8 mouse cellular contexts compared by ENCODE assay signal in the genomic region with DNA sequence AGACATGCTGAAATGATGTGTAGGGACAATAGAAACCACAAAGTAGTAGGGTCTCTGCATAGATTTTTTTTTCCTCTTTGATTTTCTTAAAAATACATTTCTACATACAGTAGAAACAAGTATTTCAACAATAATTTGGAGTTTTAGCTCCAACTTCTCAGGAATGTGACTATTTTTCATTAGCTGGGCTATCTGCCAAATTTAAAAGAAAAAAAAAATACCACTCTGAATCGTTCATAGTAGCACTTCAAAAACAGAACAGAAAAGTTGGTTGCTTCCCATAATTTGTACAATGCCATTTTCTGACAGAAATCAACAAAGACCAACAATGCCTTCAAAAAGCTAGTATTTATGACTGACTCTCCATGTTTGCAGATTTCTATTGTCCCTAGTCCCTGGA. TPM values are rescaled to one million over a fixed set of nuclear protein-coding genes. Genes with fewer than 3 reads are reported as not detected.
DNase-seq lines count a peak whose midpoint lies in the region; ATAC-seq and TF ChIP-seq lines count a peak whose summit lies in the region.

No protein-coding gene starts in this region.

- no peak for TF ChIP-seq CTCF in CH12.LX (conservative IDR thresholded peaks at IDR 0.05 in 1 of 2, IDR thresholded peaks at IDR 0.05 in 1 of 2; ENCODE audit: low read depth in 2 of 2, low read length in 2 of 2)

- H3K9ac ChIP-seq in CH12.LX (ENCODE audit: insufficient read depth, low read depth): peak overlapping the region; percentile 97
- peak overlapping the region; percentile 38 for H3K9ac ChIP-seq in forebrain, embryonic 15.5 days (replicated peaks)
- 0 out of 2 replicates have a peak overlapping the region, but pooled peaks have one; percentile 27 for H3K9ac ChIP-seq in liver, embryonic 15.5 days

- H3K4me2 ChIP-seq in CH12.LX (ENCODE audit: insufficient read depth, low read depth, poor library complexity, severe bottlenecking): peak overlapping the region; percentile 100
- peak overlapping the region; percentile 83 for H3K4me2 ChIP-seq in forebrain, embryonic 15.5 days (replicated peaks)
- peak overlapping the region; percentile 91 for H3K4me2 ChIP-seq in liver, embryonic 15.5 days

- TF ChIP-seq POLR2A in CH12.LX (IDR thresholded peaks at IDR 0.05; ENCODE audit: low read depth, low read length): no peak

- 36% methylated on average over 1 of the region's 1 CpGs for WGBS in heart, embryonic 10.5 days
- 4% methylated on average over 1 of the region's 1 CpGs for WGBS in forebrain, embryonic 15.5 days
- 21% methylated on average over 1 of the region's 1 CpGs for WGBS in liver, embryonic 15.5 days (ENCODE audit: insufficient replicate concordance)

- no peak for TF ChIP-seq RAD21 in CH12.LX (IDR thresholded peaks at IDR 0.05; ENCODE audit: low read depth, low read length)

- no peaks in the 10 kb centered on the region for H3K9me3 ChIP-seq in heart, embryonic 10.5 days
- no peaks in the 10 kb centered on the region for H3K9me3 ChIP-seq in CH12.LX (replicated peaks; ENCODE audit: low read length)
- H3K9me3 ChIP-seq in forebrain, embryonic 15.5 days: no peaks in the 10 kb centered on the region
- no peaks in the 10 kb centered on the region for H3K9me3 ChIP-seq in liver, embryonic 15.5 days (replicated peaks)

- H3K27ac ChIP-seq in heart, embryonic 10.5 days: peak overlapping the region; percentile 94
- no peak overlapping the region for H3K27ac ChIP-seq in CH12.LX (ENCODE audit: insufficient read depth, low read depth)
- peak overlapping the region; percentile 49; the same call in 1 of the 2 replicates for H3K27ac ChIP-seq in forebrain, embryonic 15.5 days (replicated peaks)
- 0 out of 2 replicates have a peak overlapping the region, but pooled peaks have one; percentile 24 for H3K27ac ChIP-seq in liver, embryonic 15.5 days (replicated peaks)

- H3K36me3 ChIP-seq in heart, embryonic 10.5 days: peaks cover 27% of the 10 kb centered on the region
- H3K36me3 ChIP-seq in CH12.LX (replicated peaks in 1 of 2; ENCODE audit: control insufficient read depth in 1 of 2, insufficient read depth in 1 of 2, low read length in 1 of 2): peaks cover 13 to 63% of the 10 kb centered on the region in 2 experiments
- H3K36me3 ChIP-seq in forebrain, embryonic 15.5 days: peaks cover 8% of the 10 kb centered on the region
- H3K36me3 ChIP-seq in liver, embryonic 15.5 days (replicated peaks): peaks cover 35% of the 10 kb centered on the region

- no peaks in the 10 kb centered on the region for H3K27me3 ChIP-seq in heart, embryonic 10.5 days (ENCODE audit: insufficient read depth, poor library complexity, severe bottlenecking)
- H3K27me3 ChIP-seq in CH12.LX (replicated peaks): no peaks in the 10 kb centered on the region
- no peaks in the 10 kb centered on the region for H3K27me3 ChIP-seq in forebrain, embryonic 15.5 days
- H3K27me3 ChIP-seq in liver, embryonic 15.5 days: no peaks in the 10 kb centered on the region

- DNase-seq in heart, embryonic 10.5 days (ENCODE audit: low spot score): no peak
- no peak for DNase-seq in heart, postnatal 4 days
- no peak for DNase-seq in CH12.LX (ENCODE audit: extremely low read depth)
- no peak for DNase-seq in adrenal gland, adult 18-20 months (ENCODE audit: low spot score in 2 of 2)
- DNase-seq in adrenal gland, adult 2 months: no peak
- no peak for DNase-seq in kidney, postnatal 25 days

- peak overlapping the region; percentile 82 for H3K4me3 ChIP-seq in heart, embryonic 10.5 days
- H3K4me3 ChIP-seq in CH12.LX (replicated peaks in 1 of 3; ENCODE audit: low read depth in 2 of 3, low read length in 2 of 3, poor library complexity in 1 of 3): peak overlapping the region; percentile 48 to 76 (median 66)
- H3K4me3 ChIP-seq in forebrain, embryonic 15.5 days: peak overlapping the region; percentile 99
- peak overlapping the region; percentile 46 for H3K4me3 ChIP-seq in liver, embryonic 15.5 days (replicated peaks)

- dilution Hi-C loops in CH12.LX (cut with MboI; ENCODE audit: extremely low pct_ligation_motif_present, extremely low pct_unique_long_range_greater_than_20kb, low sequenced_read_pairs): no loop called here

- no peak for ATAC-seq in forebrain, embryonic 15.5 days (replicated peaks)
- no peak for ATAC-seq in liver, embryonic 15.5 days (ENCODE audit: insufficient read depth)

- TF ChIP-seq EP300 in CH12.LX (IDR thresholded peaks at IDR 0.05; ENCODE audit: low read length): no peak

- in situ Hi-C loops in CH12.LX (cut with MboI; ENCODE audit: low pct_ligation_motif_present, low pct_unique_long_range_greater_than_20kb, low sequenced_read_pairs): loop anchor here (25.0 kb wide), 1 partner anchor 291 kb away; no protein-coding TSS in a partner anchor

- H3K79me2 ChIP-seq in CH12.LX (replicated peaks; ENCODE audit: control insufficient read depth, extremely low read depth, insufficient read depth, poor library complexity, severe bottlenecking): peaks cover 68% of the 10 kb centered on the region

- H3K4me1 ChIP-seq in heart, embryonic 10.5 days: peaks cover 12% of the 10 kb centered on the region
- H3K4me1 ChIP-seq in CH12.LX (ENCODE audit: control insufficient read depth in 1 of 2, insufficient read depth in 2 of 2): peaks cover 3 to 45% of the 10 kb centered on the region in 2 experiments; a peak in 3 of 4 replicates
- H3K4me1 ChIP-seq in forebrain, embryonic 15.5 days: peaks cover 69% of the 10 kb centered on the region
- H3K4me1 ChIP-seq in liver, embryonic 15.5 days (replicated peaks): peaks cover 46% of the 10 kb centered on the region

TF ChIP-seq in CH12.LX, 34 proteins besides CTCF, POLR2A, EP300 and RAD21 (continues in another document):
- TF ChIP-seq KAT2A (IDR thresholded peaks at IDR 0.05; ENCODE audit: insufficient replicate concordance, low read length): no peak
- no peak for TF ChIP-seq IRF4 (IDR thresholded peaks at IDR 0.05; ENCODE audit: low read depth, low read length)
- TF ChIP-seq POLR2AphosphoS2 (IDR thresholded peaks at IDR 0.05; ENCODE audit: low read depth, low read length): no peak
- no peak for TF ChIP-seq SIN3A (IDR thresholded peaks at IDR 0.05; ENCODE audit: low read length)
- no peak for TF ChIP-seq MYC (IDR thresholded peaks at IDR 0.05; ENCODE audit: low read depth, low read length)
- TF ChIP-seq CHD1 (IDR thresholded peaks at IDR 0.05; ENCODE audit: low read depth, low read length): no peak; the same call in 1 of the 2 replicates
- TF ChIP-seq USF1 (IDR thresholded peaks at IDR 0.05; ENCODE audit: low read depth, low read length): no peak
- TF ChIP-seq E2F4 (IDR thresholded peaks at IDR 0.05; ENCODE audit: insufficient replicate concordance, low read depth, low read length): no peak
- TF ChIP-seq MXI1 (IDR thresholded peaks at IDR 0.05; ENCODE audit: low read depth, low read length): no peak
- no peak for TF ChIP-seq NRF1 (IDR thresholded peaks at IDR 0.05; ENCODE audit: low read depth, low read length)
- no peak for TF ChIP-seq BHLHE40 (IDR thresholded peaks at IDR 0.05; ENCODE audit: low read depth, low read length)

RNA-seq across cellular contexts. Expression of a gene that starts 4.2 kb away (rescaled TPM):
- polyA plus RNA-seq in heart, embryonic 10.5 days (2016; fragmentation: Nextera tagmentation; extraction: Ambion mirVana): 21.0 and 24.4 TPM in 2 replicates
- 10 to 100 TPM; 81.8 to 84.6 TPM for total RNA-seq in heart, postnatal 4 days (2021)
- 19.3 and 29.7 TPM in 2 replicates for total RNA-seq in CH12.LX (2012; rRNA removed)
- total RNA-seq in CH12.LX (2014; rRNA removed): 45.2 and 50.5 TPM in 2 replicates
- polyA plus RNA-seq in CH12.LX (2012; ENCODE audit: insufficient read length, low read depth): 35.0 and 42.4 TPM in 2 replicates
- 13.5 and 14.8 TPM in 2 replicates for polyA plus RNA-seq in forebrain, embryonic 15.5 days (2015; fragmentation: Nextera tagmentation; extraction: Ambion mirVana)
- polyA plus RNA-seq in liver, embryonic 15.5 days (2015; fragmentation: Nextera tagmentation; extraction: Ambion mirVana): 7.6 TPM in 2 replicates
- total RNA-seq in adrenal gland, adult 18-20 months (2021): 10 to 100 TPM; 61.3 to 65.6 TPM
- total RNA-seq in adrenal gland, adult 2 months (2021): 10 to 100 TPM; 48.9 to 58.7 TPM
- 10.1 and 11.0 TPM in 2 replicates for polyA plus RNA-seq in adrenal gland, adult 2 months (2012; rRNA removed)

RNA-seq across cellular contexts. Expression of a gene that starts 27.2 kb away (rescaled TPM):
- polyA plus RNA-seq in heart, embryonic 10.5 days (2016; fragmentation: Nextera tagmentation; extraction: Ambion mirVana): 303 and 415 TPM in 2 replicates
- total RNA-seq in heart, postnatal 4 days (2021): 100 to 1,000 TPM; 125 to 126 TPM
- total RNA-seq in CH12.LX (2012; rRNA removed) (51.4 and 73.2 TPM in 2 replicates), CH12.LX (2014; rRNA removed) (37.8 and 46.6 TPM in 2 replicates)
- polyA plus RNA-seq in CH12.LX (2012; ENCODE audit: insufficient read length, low read depth): 63.7 and 67.6 TPM in 2 replicates
- polyA plus RNA-seq in forebrain, embryonic 15.5 days (2015; fragmentation: Nextera tagmentation; extraction: Ambion mirVana): 576 and 626 TPM in 2 replicates
- polyA plus RNA-seq in liver, embryonic 15.5 days (2015; fragmentation: Nextera tagmentation; extraction: Ambion mirVana): 109 and 118 TPM in 2 replicates
- total RNA-seq in adrenal gland, adult 18-20 months (2021): 10 to 100 TPM; 46.1 to 49.3 TPM
- 10 to 100 TPM; 39.2 to 86.1 TPM for total RNA-seq in adrenal gland, adult 2 months (2021)
- 15.0 and 17.4 TPM in 2 replicates for polyA plus RNA-seq in adrenal gland, adult 2 months (2012; rRNA removed)

RNA-seq across cellular contexts. Expression of a gene that starts 49.3 kb away (rescaled TPM):
- 0.69 and 1.6 TPM in 2 replicates for polyA plus RNA-seq in heart, embryonic 10.5 days (2016; fragmentation: Nextera tagmentation; extraction: Ambion mirVana)
- 1 to 10 TPM; 1.2 to 1.4 TPM for total RNA-seq in heart, postnatal 4 days (2021)
- total RNA-seq in CH12.LX (2012; rRNA removed) (279 and 335 TPM in 2 replicates), CH12.LX (2014; rRNA removed) (265 and 268 TPM in 2 replicates)
- 279 and 284 TPM in 2 replicates for polyA plus RNA-seq in CH12.LX (2012; ENCODE audit: insufficient read length, low read depth)
- 0.34 and 0.41 TPM in 2 replicates for polyA plus RNA-seq in forebrain, embryonic 15.5 days (2015; fragmentation: Nextera tagmentation; extraction: Ambion mirVana)
- 9.4 and 9.6 TPM in 2 replicates for polyA plus RNA-seq in liver, embryonic 15.5 days (2015; fragmentation: Nextera tagmentation; extraction: Ambion mirVana)
- 1 to 10 TPM; 1.8 to 4.5 TPM for total RNA-seq in adrenal gland, adult 18-20 months (2021)
- 1 to 10 TPM; 2.1 to 2.6 TPM for total RNA-seq in adrenal gland, adult 2 months (2021)
- 3.8 and 4.7 TPM in 2 replicates for polyA plus RNA-seq in adrenal gland, adult 2 months (2012; rRNA removed)

RNA-seq across cellular contexts. Expression of a gene that starts 56.2 kb away (rescaled TPM):
- polyA plus RNA-seq in heart, embryonic 10.5 days (2016; fragmentation: Nextera tagmentation; extraction: Ambion mirVana): 4,882 and 5,148 TPM in 2 replicates
- total RNA-seq in heart, postnatal 4 days (2021): 1,000 to 10,000 TPM; 1,521 to 1,568 TPM
- total RNA-seq in CH12.LX (2012; rRNA removed) (8,867 and 10,240 TPM in 2 replicates), CH12.LX (2014; rRNA removed) (9,428 and 9,904 TPM in 2 replicates)
- 5,045 and 5,764 TPM in 2 replicates for polyA plus RNA-seq in CH12.LX (2012; ENCODE audit: insufficient read length, low read depth)
- 3,682 and 3,685 TPM in 2 replicates for polyA plus RNA-seq in forebrain, embryonic 15.5 days (2015; fragmentation: Nextera tagmentation; extraction: Ambion mirVana)
- polyA plus RNA-seq in liver, embryonic 15.5 days (2015; fragmentation: Nextera tagmentation; extraction: Ambion mirVana): 2,223 and 2,518 TPM in 2 replicates
- 1,000 to 10,000 TPM; 1,645 to 1,705 TPM for total RNA-seq in adrenal gland, adult 18-20 months (2021)
- 1,000 to 10,000 TPM; 1,264 to 1,797 TPM for total RNA-seq in adrenal gland, adult 2 months (2021)
- polyA plus RNA-seq in adrenal gland, adult 2 months (2012; rRNA removed): 237 and 265 TPM in 2 replicates

Comparison
In these comparisons a context has a peak if more than half of its experiments do, and no peak if none do; other contexts are left out.
1. H3K4me3 ChIP-seq: peak in every context shown above with its lines; median percentile 99 in forebrain, embryonic 15.5 days; 82 in heart, embryonic 10.5 days; 66 in CH12.LX; 46 in liver, embryonic 15.5 days.
2. H3K9ac ChIP-seq: peak in every context shown above with its lines; median percentile 97 in CH12.LX; 38 in forebrain, embryonic 15.5 days; 27 in liver, embryonic 15.5 days.
3. RNA of a gene that starts 49.3 kb away (polyA plus RNA-seq): 279 to 284 TPM in CH12.LX; 9.4 to 9.6 TPM in liver, embryonic 15.5 days, 3.8 to 4.7 TPM in adrenal gland, adult 2 months, 0.69 to 1.6 TPM in heart, embryonic 10.5 days and 0.34 to 0.41 TPM in forebrain, embryonic 15.5 days; every median in the first group is over 10 times any median in the second.
4. Peak in every context shown above with its lines, with median percentiles within 50 percentile points of each other: H3K4me2 ChIP-seq.